Mouse (Mus musculus) CH12.LX (cell line): ENCODE results near the gene AC131692.1. TPM values are rescaled to one million over a fixed set of nuclear protein-coding genes. Genes with fewer than 3 reads are reported as not detected.

ENCODE experiments used
- DNase-seq: peaks from one replicate; pipeline ENCODE4 v3.0.0-alpha.2; 2013; ENCODE audit errors: extremely low read depth
- H3K27ac ChIP-seq: 2 replicates; pipeline ENCODE4 v1.5.1; 2012; ENCODE audit warnings: low read depth, mild to moderate bottlenecking, control low read depth, moderate library complexity; ENCODE audit not compliant: insufficient read depth
- H3K27me3 ChIP-seq: replicated peaks from 2 replicates; pipeline ENCODE3; 2012; ENCODE audit warnings: inconsistent platforms
- H3K36me3 ChIP-seq, 2 experiments: replicated peaks in 1 of 2; 2 replicates each; pipeline versions ENCODE3 to v1.6.1; 2012; ENCODE audit warnings: inconsistent platforms in 1 of 2, low read length in 1 of 2, mild to moderate bottlenecking in 1 of 2, mixed read lengths in 1 of 2, moderate library complexity in 1 of 2; ENCODE audit not compliant: control insufficient read depth in 1 of 2, insufficient read depth in 1 of 2
- H3K4me1 ChIP-seq, 2 experiments: 2 replicates each; pipeline ENCODE4 v1.6.1; 2012; ENCODE audit warnings: inconsistent platforms in 1 of 2, moderate library complexity in 1 of 2; ENCODE audit not compliant: insufficient read depth in 2 of 2, control insufficient read depth in 1 of 2
- H3K4me2 ChIP-seq: 2 replicates; pipeline ENCODE4 v1.6.1; 2012; ENCODE audit warnings: low read depth, mild to moderate bottlenecking, control low read depth; ENCODE audit not compliant: poor library complexity, insufficient read depth, severe bottlenecking
- H3K4me3 ChIP-seq, 3 experiments: fragments of 150-350 bp in 1 of 3; sonication (generic) in 1 of 3; replicated peaks in 1 of 3; 2 replicates each; pipeline versions ENCODE3 to v1.5.1; 2011 to 2012; ENCODE audit warnings: low read depth in 2 of 3, low read length in 2 of 3, mild to moderate bottlenecking in 2 of 3, moderate library complexity in 2 of 3, control low read depth in 1 of 3, improper control_type of control experiment in 1 of 3, inconsistent platforms in 1 of 3, mixed read lengths in 1 of 3; ENCODE audit not compliant: poor library complexity in 1 of 3
- H3K79me2 ChIP-seq: replicated peaks from 2 replicates; pipeline ENCODE4 v1.6.1; 2012; ENCODE audit warnings: mild to moderate bottlenecking, moderate library complexity; ENCODE audit not compliant: control insufficient read depth, poor library complexity, insufficient read depth, severe bottlenecking; ENCODE audit errors: extremely low read depth
- H3K9ac ChIP-seq: 2 replicates; pipeline ENCODE4 v1.6.1; 2012; ENCODE audit warnings: low read depth, mild to moderate bottlenecking, control low read depth, moderate library complexity; ENCODE audit not compliant: insufficient read depth
- H3K9me3 ChIP-seq: replicated peaks from 2 replicates; pipeline ENCODE3; 2012; ENCODE audit warnings: low read length, inconsistent platforms, mixed read lengths
- BHLHE40 ChIP-seq: IDR thresholded peaks from 2 replicates; pipeline ENCODE4 v1.6.1; 2011; ENCODE audit warnings: mild to moderate bottlenecking, low read depth, low read length, improper control_type of control experiment
- CHD1 ChIP-seq: IDR thresholded peaks from 2 replicates; pipeline ENCODE4 v1.6.1; 2012; ENCODE audit warnings: low read depth, low read length, improper control_type of control experiment, inconsistent platforms
- CTCF ChIP-seq, 2 experiments: IDR thresholded peaks in 1 of 2; conservative IDR thresholded peaks in 1 of 2; 2 replicates each; pipeline ENCODE4 v1.5.1; 2011 to 2012; ENCODE audit warnings: low read depth in 2 of 2, low read length in 2 of 2, improper control_type of control experiment in 1 of 2, inconsistent platforms in 1 of 2, mild to moderate bottlenecking in 1 of 2, moderate library complexity in 1 of 2
- JUND ChIP-seq: conservative IDR thresholded peaks from 2 replicates; pipeline ENCODE4 v1.6.1; 2011; ENCODE audit warnings: low read depth, low read length, improper control_type of control experiment
- MAZ ChIP-seq: IDR thresholded peaks from 2 replicates; pipeline ENCODE4 v1.6.1; 2012; ENCODE audit warnings: low read depth, mild to moderate bottlenecking, inconsistent platforms, low read length, improper control_type of control experiment, moderate library complexity
- MEF2A ChIP-seq: IDR thresholded peaks from 2 replicates; pipeline ENCODE4 v1.6.1; 2014; ENCODE audit warnings: low read depth, mild to moderate bottlenecking, inconsistent platforms, low read length, improper control_type of control experiment, borderline replicate concordance
- NELFE ChIP-seq: IDR thresholded peaks from 2 replicates; pipeline ENCODE4 v1.6.1; 2011; ENCODE audit warnings: low read depth, low read length, improper control_type of control experiment
- PAX5 ChIP-seq: IDR thresholded peaks from 2 replicates; pipeline ENCODE4 v1.6.1; 2012; ENCODE audit warnings: low read length, inconsistent platforms, mixed read lengths
- POLR2A ChIP-seq: IDR thresholded peaks from 2 replicates; pipeline ENCODE4 v1.6.1; 2011; ENCODE audit warnings: low read depth, mild to moderate bottlenecking, improper control_type of control experiment, low read length
- RAD21 ChIP-seq: IDR thresholded peaks from 2 replicates; pipeline ENCODE4 v1.6.1; 2011; ENCODE audit warnings: low read depth, mild to moderate bottlenecking, low read length, improper control_type of control experiment, moderate library complexity
- SMC3 ChIP-seq: IDR thresholded peaks from 2 replicates; pipeline ENCODE4 v1.6.1; 2011; ENCODE audit warnings: low read depth, low read length, improper control_type of control experiment
- USF1 ChIP-seq: IDR thresholded peaks from 2 replicates; pipeline ENCODE4 v1.6.1; 2014; ENCODE audit warnings: low read depth, mild to moderate bottlenecking, inconsistent platforms, low read length, improper control_type of control experiment
- ZMIZ1 ChIP-seq: IDR thresholded peaks from 2 replicates; pipeline ENCODE4 v1.6.1; 2012; ENCODE audit warnings: low read depth, mild to moderate bottlenecking, inconsistent platforms, low read length, improper control_type of control experiment
- ZNF384 ChIP-seq: IDR thresholded peaks from 2 replicates; pipeline ENCODE4 v1.6.1; 2012; ENCODE audit warnings: low read depth, low read length, improper control_type of control experiment, inconsistent platforms
- dilution Hi-C: fragments of 300-500 bp; cut with MboI; formaldehyde crosslinking; loops from 2 replicates; pipeline ENCODE4 v1.14.3; 2020; ENCODE audit warnings: low sequenced_read_pairs; ENCODE audit not compliant: extremely low pct_unique_long_range_greater_than_20kb, extremely low pct_ligation_motif_present
- in situ Hi-C: fragments of 300-500 bp; cut with MboI; formaldehyde crosslinking; loops from 3 replicates; pipeline ENCODE4 v1.14.3; 2019; ENCODE audit warnings: low sequenced_read_pairs, low pct_ligation_motif_present, low pct_unique_long_range_greater_than_20kb, mixed read lengths
- polyA plus RNA-seq: library from polyadenylated mRNA; unstranded; fragments of >175 nt; gene quantifications from 2 replicates; pipeline ENCODE4 v1.2.1, GENCODE M21; 2012; ENCODE audit warnings: low read depth; ENCODE audit not compliant: insufficient read length
- total RNA-seq, 2 experiments: library from RNA; depleted of rRNA; stranded (reverse); fragments of 300-350 nt in 1 of 2; fragments of >200 nt in 1 of 2; gene quantifications; 2 replicates each; pipeline ENCODE4 v1.2.3; 2012 to 2014

The AC131692.1 gene
- total and polyA plus RNA-seq, 3 experiments, result 0.74 to 4.7 (median 0.81) TPM

GRCm38 (mm10) chr19:6088841-6089240 is 5.4 kb upstream of the AC131692.1 start:
- no peak for TF ChIP-seq ZNF384
- no peak for TF ChIP-seq BHLHE40
- no peak for TF ChIP-seq POLR2A
- no peak for TF ChIP-seq SMC3
- TF ChIP-seq CTCF (conservative IDR thresholded peaks at IDR 0.05 in 1 of 2, IDR thresholded peaks at IDR 0.05 in 1 of 2; ENCODE audit: low read depth in 2 of 2, low read length in 2 of 2), result no peak
- TF ChIP-seq PAX5, result no peak
- no peak for TF ChIP-seq JUND
- TF ChIP-seq MEF2A, result no peak
- TF ChIP-seq MAZ, result no peak
- TF ChIP-seq CHD1, result no peak
- TF ChIP-seq RAD21, result no peak
- no peak for TF ChIP-seq NELFE
- Histone ChIP-seq H3K4me2 (no peak overlapping the region), H3K27me3 (no peaks in the 10 kb centered on the region), H3K4me3 (no peak overlapping the region), H3K9ac (no peak overlapping the region), H3K79me2 (peaks cover 46% of the 10 kb centered on the region), H3K27ac (no peak overlapping the region), H3K4me1 (peaks cover 2 to 31% of the 10 kb centered on the region in 2 experiments), H3K9me3 (no peaks in the 10 kb centered on the region), H3K36me3 (peaks cover 62 to 74% of the 10 kb centered on the region in 2 experiments)
- no peak for DNase-seq
- in situ Hi-C loops, result loop anchor here (5.0 kb wide), 1 partner anchor 33 kb away; no protein-coding TSS in a partner anchor
- dilution Hi-C loops, result no loop called here

DNA sequence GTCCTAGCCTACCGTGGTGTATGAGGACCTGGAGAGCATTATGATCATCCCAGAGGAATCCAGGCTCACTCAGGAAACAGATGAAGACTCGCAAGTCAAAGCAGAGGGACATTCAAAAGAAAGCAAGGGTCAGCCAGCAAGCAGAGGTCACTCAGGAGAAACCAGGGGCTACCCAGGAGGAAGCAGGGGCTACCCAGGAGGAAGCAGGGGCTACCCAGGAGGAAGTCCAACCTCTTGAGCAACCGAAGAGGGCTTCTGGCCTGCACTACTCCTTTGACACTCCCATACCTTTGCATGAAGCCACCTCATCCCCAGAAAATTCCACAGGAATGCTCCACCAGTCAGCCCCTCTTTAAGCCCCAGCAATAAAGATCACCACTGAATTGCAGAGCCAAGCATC is 3.6 kb downstream of the AC131692.1 start:
- no peak overlapping the region for H3K4me2 ChIP-seq
- in situ Hi-C loops (no loop called here), dilution Hi-C loops (no loop called here)
- peaks cover 34 to 69% of the 10 kb centered on the region in 2 experiments for H3K36me3 ChIP-seq
- DNase-seq, result no peak
- TF ChIP-seq USF1, result no peak
- H3K9ac ChIP-seq, result no peak overlapping the region
- H3K9me3 ChIP-seq, result no peaks in the 10 kb centered on the region
- 0 out of 4 replicates have a peak, but pooled peaks cover 0 to 2% of the 10 kb centered on the region in 2 experiments for H3K4me1 ChIP-seq
- H3K79me2 ChIP-seq, result no peaks in the 10 kb centered on the region
- no peak overlapping the region for H3K27ac ChIP-seq
- no peaks in the 10 kb centered on the region for H3K27me3 ChIP-seq
- H3K4me3 ChIP-seq, result no peak overlapping the region

GRCm38 (mm10) chr19:6101186-6101585 is 7.0 kb downstream of the AC131692.1 start:
- H3K4me3 ChIP-seq, result no peak overlapping the region
- H3K9me3 ChIP-seq, result no peaks in the 10 kb centered on the region
- peaks cover 12 to 50% of the 10 kb centered on the region in 2 experiments for H3K36me3 ChIP-seq
- dilution Hi-C loops (no loop called here), in situ Hi-C loops (no loop called here)
- peaks cover 0 to 7% of the 10 kb centered on the region in 2 experiments; a peak in 2 of 4 replicates for H3K4me1 ChIP-seq
- no peak for DNase-seq
- H3K27ac ChIP-seq, result no peak overlapping the region
- no peak overlapping the region for H3K4me2 ChIP-seq
- no peak overlapping the region for H3K9ac ChIP-seq
- no peaks in the 10 kb centered on the region for H3K27me3 ChIP-seq
- TF ChIP-seq CTCF (conservative IDR thresholded peaks at IDR 0.05 in 1 of 2, IDR thresholded peaks at IDR 0.05 in 1 of 2; ENCODE audit: low read depth in 2 of 2, low read length in 2 of 2) (no peak), ZMIZ1 (0 out of 2 replicates have a peak, but pooled peaks have one; percentile 20)
- no peaks in the 10 kb centered on the region for H3K79me2 ChIP-seq
